Mouse (Mus musculus) neural tube, embryonic 11.5 days (tissue): Measurements from ENCODE around the gene Hba-a1. TPM values are rescaled to one million over a fixed set of nuclear protein-coding genes. Genes with fewer than 3 reads are reported as not detected.

Experiments
- ATAC-seq: fragments of 200-750 bp; cut with Nextera tagmentation; 2 replicates; pipeline ENCODE4 v1.8.0; 2017; ENCODE audit warnings: moderate number of reproducible peaks, mild to moderate bottlenecking, moderate TSS enrichment, moderate library complexity; ENCODE audit not compliant: insufficient read depth, low FRiP score, low TSS enrichment
- DNase-seq: peaks from one replicate; pipeline ENCODE4 v3.0.0-alpha.2; 2015; ENCODE audit warnings: low spot score
- H3K27ac ChIP-seq: fragments of 300-500 bp; sonication (generic); 2 replicates; pipeline ENCODE4 v1.5.1; 2014; ENCODE audit warnings: low read depth, mild to moderate bottlenecking, low read length
- H3K27me3 ChIP-seq: fragments of 300-500 bp; sonication (generic); 2 replicates; pipeline ENCODE4 v1.6.1; 2014; ENCODE audit warnings: mild to moderate bottlenecking, low read length, mixed read lengths; ENCODE audit not compliant: control insufficient read depth, insufficient read depth
- H3K36me3 ChIP-seq: fragments of 300-500 bp; sonication (generic); 2 replicates; pipeline ENCODE4 v1.6.1; 2014; ENCODE audit warnings: mild to moderate bottlenecking, low read length, moderate library complexity, mixed read lengths; ENCODE audit not compliant: control insufficient read depth, insufficient read depth
- H3K4me1 ChIP-seq: fragments of 300-500 bp; sonication (generic); 2 replicates; pipeline ENCODE4 v1.6.1; 2014; ENCODE audit warnings: low read length, mixed read lengths; ENCODE audit not compliant: control insufficient read depth, insufficient read depth
- H3K4me2 ChIP-seq: fragments of 300-500 bp; sonication (generic); 2 replicates; pipeline ENCODE4 v1.6.1; 2014; ENCODE audit warnings: low read depth, mild to moderate bottlenecking, moderate library complexity
- H3K4me3 ChIP-seq: fragments of 300-500 bp; sonication (generic); 2 replicates; pipeline ENCODE4 v1.5.1; 2014; ENCODE audit warnings: low read depth, low read length
- H3K9ac ChIP-seq: fragments of 300-500 bp; sonication (generic); 2 replicates; pipeline ENCODE4 v1.6.1; 2014; ENCODE audit warnings: mild to moderate bottlenecking, low read length
- H3K9me3 ChIP-seq: fragments of 300-500 bp; sonication (generic); 2 replicates; pipeline ENCODE4 v1.6.1; 2016; ENCODE audit warnings: low read length; ENCODE audit not compliant: control insufficient read depth
- WGBS: fragments of 180-500 bp; shearing (Covaris S2); extraction: QIAGEN DNeasy Blood & Tissue Kit; methylation state at CpG from one replicate; pipeline ENCODE4 v1.1.7; 2014; 5-methylcytosine and 5-hydroxymethylcytosine counted together
- polyA plus RNA-seq: library from polyadenylated mRNA; unstranded; fragments of >200 nt; fragmentation: Nextera tagmentation; extraction: Ambion mirVana; gene quantifications from 2 replicates; pipeline ENCODE4 v1.2.1, GENCODE M21; 2014

The Hba-a1 gene
- polyA plus RNA-seq, 1 experiment from 2014 or later, result 2,190 TPM

- H3K4me1 ChIP-seq, result no peaks in the 10 kb centered on the region
- DNase-seq (no peak), ATAC-seq (no peak)
- H3K36me3 ChIP-seq, result no peaks in the 10 kb centered on the region
- no peak overlapping the region for H3K4me2 ChIP-seq
- 95% methylated on average over 1 of the region's 1 CpGs for WGBS
- H3K27me3 ChIP-seq, result no peaks in the 10 kb centered on the region
- H3K9me3 ChIP-seq, result no peaks in the 10 kb centered on the region
- no peak overlapping the region for H3K4me3 ChIP-seq
- no peak overlapping the region for H3K27ac ChIP-seq
- H3K9ac ChIP-seq, result no peak overlapping the region
Observed at GRCm38 (mm10) chr11:32303455-32303854, 20.1 kb downstream of the Hba-a1 start.

DNA sequence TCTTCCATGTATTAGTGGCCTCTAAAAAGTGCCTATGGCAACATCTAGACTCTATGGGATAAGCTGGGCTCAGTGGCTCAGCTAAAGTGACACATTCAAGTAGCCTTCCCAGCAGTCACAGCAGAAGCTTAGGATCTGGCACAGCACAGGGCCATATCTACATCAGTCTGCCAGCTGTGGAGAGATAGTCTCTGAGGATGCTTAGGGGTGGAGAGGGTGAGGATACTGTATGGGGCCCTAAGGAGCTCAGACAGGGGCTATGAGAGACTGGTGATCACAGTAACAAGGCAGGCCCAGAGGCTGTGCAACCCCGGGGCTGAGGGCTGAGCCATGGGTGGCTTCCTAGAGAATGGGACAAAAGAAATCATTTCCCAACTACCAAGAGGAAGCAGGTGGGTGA, 23.7 kb downstream of the Hba-a1 start:
- Histone ChIP-seq H3K9me3 (no peaks in the 10 kb centered on the region), H3K4me3 (no peak overlapping the region), H3K4me2 (no peak overlapping the region), H3K27ac (no peak overlapping the region), H3K4me1 (no peaks in the 10 kb centered on the region), H3K9ac (no peak overlapping the region), H3K27me3 (no peaks in the 10 kb centered on the region), H3K36me3 (no peaks in the 10 kb centered on the region)
- WGBS, result 84% methylated on average over 1 of the region's 1 CpGs
- ATAC-seq, result no peak
- no peak for DNase-seq

- Histone ChIP-seq H3K9ac (no peak overlapping the region), H3K4me3 (no peak overlapping the region), H3K27ac (no peak overlapping the region), H3K36me3 (no peaks in the 10 kb centered on the region), H3K4me1 (no peaks in the 10 kb centered on the region), H3K9me3 (no peaks in the 10 kb centered on the region), H3K27me3 (no peaks in the 10 kb centered on the region), H3K4me2 (no peak overlapping the region)
- ATAC-seq (no peak), DNase-seq (no peak)
- WGBS, result 54% methylated on average over 4 of the region's 4 CpGs
Observed at GRCm38 (mm10) chr11:32309446-32309845, 26.1 kb downstream of the Hba-a1 start.

DNA sequence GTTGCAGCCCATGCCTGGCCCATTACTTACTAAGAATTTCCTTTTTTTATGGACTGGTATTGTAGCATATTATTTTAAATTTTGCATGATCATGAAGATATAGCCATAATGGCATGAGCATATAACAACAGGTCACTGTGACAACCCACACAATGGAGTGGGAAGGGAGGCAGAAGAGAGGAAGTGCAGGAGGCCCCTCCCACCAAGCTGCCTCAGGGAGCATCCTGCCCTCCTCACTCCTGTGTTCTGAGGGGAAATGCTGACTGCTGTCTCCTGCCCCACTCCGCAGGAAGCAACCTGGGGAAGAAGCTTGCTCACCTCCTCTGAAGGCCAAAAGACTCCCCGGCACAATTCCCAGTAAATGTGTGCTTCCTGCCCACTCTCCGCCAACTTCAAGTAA, 26.6 kb downstream of the Hba-a1 start:
- no peaks in the 10 kb centered on the region for H3K4me1 ChIP-seq
- no peak overlapping the region for H3K9ac ChIP-seq
- H3K27ac ChIP-seq, result no peak overlapping the region
- H3K9me3 ChIP-seq, result no peaks in the 10 kb centered on the region
- H3K27me3 ChIP-seq, result no peaks in the 10 kb centered on the region
- no peak for DNase-seq
- WGBS, result 83% methylated on average over 3 of the region's 3 CpGs
- H3K4me2 ChIP-seq, result no peak overlapping the region
- no peak for ATAC-seq
- H3K4me3 ChIP-seq, result no peak overlapping the region
- H3K36me3 ChIP-seq, result no peaks in the 10 kb centered on the region

DNA sequence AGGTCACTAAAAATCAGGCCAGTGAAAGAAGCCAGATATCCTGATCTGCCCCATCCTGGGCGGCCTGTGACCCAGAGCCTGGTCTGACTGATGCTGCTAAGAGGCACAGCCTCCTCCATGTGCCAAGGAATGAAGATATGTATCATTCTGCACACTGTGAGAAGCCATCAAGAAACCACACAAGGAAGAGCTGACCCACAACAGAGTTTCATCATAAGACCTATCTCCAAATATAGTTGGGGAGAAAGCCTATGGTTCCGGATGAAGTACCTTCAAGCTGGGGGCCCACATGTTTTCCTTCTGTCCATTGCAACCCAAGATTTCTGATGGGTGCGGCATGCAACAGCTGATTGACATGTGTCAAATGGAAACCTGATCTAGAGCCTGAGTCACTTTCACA, 32.7 kb downstream of the Hba-a1 start:
- 82% methylated on average over 3 of the region's 3 CpGs for WGBS

DNA sequence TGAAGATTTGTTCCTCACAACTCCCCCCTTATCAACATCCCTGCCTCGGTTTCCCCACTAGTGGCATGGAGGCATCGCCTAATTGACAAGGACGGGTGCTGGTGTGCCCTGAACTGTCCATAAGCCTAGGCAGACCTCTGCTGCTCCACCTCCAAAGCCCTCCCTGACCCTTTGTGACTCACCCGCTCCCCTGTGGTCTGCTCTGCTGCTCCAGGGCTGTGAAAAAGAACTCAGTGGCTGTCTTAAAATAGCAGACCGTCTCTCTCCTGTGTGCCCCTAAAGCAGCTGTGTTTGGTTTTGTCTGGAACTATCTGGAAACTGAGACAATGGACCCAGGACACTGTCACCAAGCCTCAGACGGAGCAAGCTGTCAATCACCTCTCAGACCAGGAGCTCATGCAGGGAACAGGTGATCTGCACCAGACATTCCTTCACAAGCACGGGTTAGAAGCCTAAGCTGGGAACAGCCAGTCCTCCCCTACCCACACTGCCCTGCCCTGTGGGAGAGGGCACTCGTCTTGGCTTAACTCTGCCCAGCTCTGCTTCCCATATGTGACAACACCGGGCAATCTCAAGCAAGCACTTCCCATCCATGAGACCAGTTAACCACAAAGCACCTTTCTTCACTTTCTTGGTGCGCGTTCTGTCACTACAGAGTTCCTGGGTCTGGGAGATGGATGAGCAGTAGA, 37.3 kb downstream of the Hba-a1 start:
- Histone ChIP-seq H3K36me3 (no peaks in the 10 kb centered on the region), H3K4me3 (no peak overlapping the region), H3K27me3 (no peaks in the 10 kb centered on the region), H3K27ac (no peak overlapping the region), H3K4me1 (no peaks in the 10 kb centered on the region), H3K9ac (no peak overlapping the region), H3K4me2 (no peak overlapping the region), H3K9me3 (no peaks in the 10 kb centered on the region)
- DNase-seq (no peak), ATAC-seq (no peak)
- WGBS, result 73% methylated on average over 11 of the region's 11 CpGs

More for the DNA sequence above, 32.7 kb downstream of the Hba-a1 start:
- H3K4me1 ChIP-seq, result no peaks in the 10 kb centered on the region
- H3K4me2 ChIP-seq, result no peak overlapping the region
- ATAC-seq (no peak), DNase-seq (no peak)
- H3K9me3 ChIP-seq, result no peaks in the 10 kb centered on the region
- H3K9ac ChIP-seq, result no peak overlapping the region
- H3K27ac ChIP-seq, result no peak overlapping the region
- no peaks in the 10 kb centered on the region for H3K36me3 ChIP-seq
- no peak overlapping the region for H3K4me3 ChIP-seq
- H3K27me3 ChIP-seq, result no peaks in the 10 kb centered on the region

DNA sequence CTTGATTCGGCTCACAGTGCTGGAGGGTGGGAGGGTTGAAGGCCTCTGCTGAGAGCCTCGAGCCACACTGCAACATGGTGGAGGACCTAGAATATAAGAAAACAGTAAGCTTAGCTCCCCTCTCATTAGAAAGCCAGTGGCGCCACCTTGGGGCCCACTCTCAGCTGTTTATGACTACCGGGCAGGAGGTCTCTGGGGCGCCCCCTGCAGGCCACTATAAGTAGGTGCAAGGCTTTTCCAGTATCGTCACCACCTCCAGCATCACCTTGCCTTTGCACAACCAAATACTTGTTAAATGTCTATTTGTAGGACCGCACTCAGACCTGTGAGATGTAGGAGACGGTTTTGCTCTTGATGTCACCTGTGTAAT, 37.9 kb downstream of the Hba-a1 start:
- H3K27ac ChIP-seq, result no peak overlapping the region
- no peaks in the 10 kb centered on the region for H3K9me3 ChIP-seq
- H3K4me2 ChIP-seq, result no peak overlapping the region
- 36% methylated on average over 8 of the region's 8 CpGs for whole genome bisulfite sequencing
- H3K9ac ChIP-seq, result no peak overlapping the region
- peak; percentile 76 for DNase-seq
- H3K4me1 ChIP-seq, result no peaks in the 10 kb centered on the region
- no peaks in the 10 kb centered on the region for H3K27me3 ChIP-seq
- H3K4me3 ChIP-seq, result no peak overlapping the region
- no peak for ATAC-seq
- H3K36me3 ChIP-seq, result no peaks in the 10 kb centered on the region

- ATAC-seq (peak; percentile 86), DNase-seq (peak; percentile 93)
- Histone ChIP-seq H3K4me2 (no peak overlapping the region), H3K9ac (no peak overlapping the region), H3K4me3 (no peak overlapping the region), H3K27ac (no peak overlapping the region), H3K36me3 (no peaks in the 10 kb centered on the region), H3K27me3 (no peaks in the 10 kb centered on the region), H3K4me1 (no peaks in the 10 kb centered on the region), H3K9me3 (no peaks in the 10 kb centered on the region)
- 10% methylated on average over 15 of the region's 15 CpGs for WGBS
Observed at GRCm38 (mm10) chr11:32324609-32325008, 41.3 kb downstream of the Hba-a1 start.

- Histone ChIP-seq H3K27me3 (no peaks in the 10 kb centered on the region), H3K36me3 (no peaks in the 10 kb centered on the region), H3K27ac (no peak overlapping the region), H3K4me2 (no peak overlapping the region), H3K4me1 (no peaks in the 10 kb centered on the region), H3K9me3 (no peaks in the 10 kb centered on the region), H3K4me3 (no peak overlapping the region), H3K9ac (no peak overlapping the region)
- WGBS, result 60% methylated on average over 6 of the region's 6 CpGs
- ATAC-seq (no peak), DNase-seq (no peak)
Observed at GRCm38 (mm10) chr11:32331075-32331474, 47.8 kb downstream of the Hba-a1 start.
